Mouse (Mus musculus) urinary bladder, postnatal 4 days (tissue): ENCODE measurements around the gene Pramef25.
"Not testable (repeated sequence)": the region's sequence is repeated elsewhere in the genome, so short reads cannot be mapped to it uniquely, and the experiment has no call there.

Experiments
- DNase-seq, 2 experiments: peaks; one replicate each; pipeline ENCODE4 v3.0.0; 2021 to 2022; ENCODE audit warnings: low spot score in 2 of 2

Gene Pramef25

DNA sequence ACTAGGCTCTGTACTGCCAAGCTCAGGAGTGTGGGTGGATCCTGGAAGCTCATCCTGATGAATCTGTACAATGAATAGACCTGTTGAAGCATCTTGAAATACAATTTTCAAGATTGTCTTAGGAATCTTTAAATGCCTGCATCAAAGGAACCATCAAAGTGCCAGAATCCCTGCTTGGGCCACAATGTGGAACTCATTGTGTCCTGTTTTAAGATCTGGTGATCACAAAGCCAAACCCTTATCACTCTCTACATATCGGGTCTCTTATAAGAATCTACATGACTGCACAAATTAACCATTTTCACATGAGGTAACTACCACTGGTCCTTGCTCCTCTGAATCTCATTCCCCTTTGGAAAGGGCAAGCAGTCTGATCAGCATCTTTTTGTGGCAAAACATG is at the start of gene Pramef25:
Gene Pramef25, minus strand, starts transcription at position 101 of the 400 bp plus-strand sequence.
- DNase-seq, result not testable (repeated sequence)

DNA sequence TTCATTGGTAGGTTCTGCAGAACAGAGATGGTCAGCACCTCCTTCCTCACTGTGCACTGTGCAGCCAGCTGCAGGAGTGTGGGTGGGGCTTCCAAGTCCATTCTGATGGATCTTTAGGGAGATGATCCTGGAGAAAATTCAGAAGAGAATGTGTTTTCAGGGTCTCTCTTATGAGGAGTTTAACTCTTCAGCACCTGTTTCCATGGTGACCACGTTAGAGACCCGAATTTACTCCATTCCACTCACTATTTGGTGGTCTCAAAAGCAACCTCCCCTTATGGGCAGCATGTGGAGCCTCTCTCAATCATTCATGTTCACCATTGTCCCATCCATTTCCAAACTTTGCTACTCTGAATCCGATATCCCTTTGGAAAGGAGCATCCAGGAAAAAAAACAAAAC is 43.5 kb upstream of the Pramef25 start, which contains the start of gene Pramef17:
Gene Pramef17, minus strand, starts transcription at position 101 of the 400 bp plus-strand sequence.
- DNase-seq, result not testable (repeated sequence)

DNA sequence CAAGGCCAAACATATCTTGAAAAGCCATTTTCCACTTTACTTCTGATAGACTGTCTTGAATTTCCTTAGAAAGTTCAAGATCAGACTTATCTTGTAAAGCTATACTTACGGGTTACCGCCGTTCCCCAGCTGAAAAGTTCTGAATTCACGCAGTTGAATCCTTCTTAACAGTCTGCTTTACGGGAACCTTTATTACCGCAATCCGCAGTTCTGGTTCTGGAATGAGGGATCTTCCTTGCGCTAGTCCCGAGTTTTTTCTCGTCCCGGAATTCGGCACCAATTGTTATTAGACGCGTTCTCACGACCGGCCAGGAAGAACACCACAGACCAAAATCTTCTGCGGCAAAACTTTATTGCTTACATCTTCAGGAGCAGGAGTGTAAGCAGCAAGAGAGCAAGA is 37.3 kb upstream of the Pramef25 start:
- peak; percentile 71 to 94 for DNase-seq

DNA sequence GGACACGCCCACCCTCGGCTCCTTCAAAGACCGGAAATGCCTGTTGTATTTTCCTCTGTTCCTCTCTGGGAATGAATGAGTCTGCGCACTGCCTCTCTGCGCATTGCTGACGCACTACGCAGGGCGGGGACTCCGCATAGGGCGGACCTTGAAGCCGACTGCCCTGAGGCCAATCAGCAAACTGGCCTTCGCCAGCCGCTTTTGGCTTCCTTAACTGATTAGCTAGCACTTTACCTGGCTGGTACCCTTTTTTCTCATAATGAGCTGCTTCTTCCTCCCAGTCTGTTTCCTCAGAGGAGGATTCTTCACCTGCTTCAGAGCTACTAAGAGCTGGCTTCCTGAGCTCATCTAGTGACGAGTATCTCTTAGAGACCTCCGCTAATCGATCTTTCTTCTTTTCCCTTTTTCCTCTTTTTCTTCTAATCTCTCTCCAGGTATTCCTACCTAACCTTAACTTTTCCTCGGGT is 36.7 kb upstream of the Pramef25 start:
- peak; percentile 53 to 65 for DNase-seq

DNA sequence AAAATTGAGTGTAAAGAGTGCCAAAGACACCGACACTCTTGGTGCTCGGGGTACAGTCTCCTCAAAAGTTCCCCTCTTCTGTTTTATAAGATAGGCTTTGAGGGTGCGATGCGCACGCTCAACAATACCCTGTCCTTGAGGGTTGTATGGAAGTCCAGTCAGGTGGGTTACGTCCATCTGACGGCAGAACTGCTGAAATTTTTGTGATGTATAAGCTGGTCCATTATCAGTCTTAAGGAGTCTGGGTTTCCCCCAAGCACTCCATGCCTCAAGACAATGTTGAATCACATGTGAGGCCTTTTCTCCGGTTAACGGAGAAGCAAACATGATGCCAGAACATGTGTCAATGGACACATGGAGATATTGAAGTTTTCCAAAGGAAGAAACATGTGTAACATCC is 34.9 kb upstream of the Pramef25 start:
- DNase-seq, result peak; percentile 50 to 75

DNA sequence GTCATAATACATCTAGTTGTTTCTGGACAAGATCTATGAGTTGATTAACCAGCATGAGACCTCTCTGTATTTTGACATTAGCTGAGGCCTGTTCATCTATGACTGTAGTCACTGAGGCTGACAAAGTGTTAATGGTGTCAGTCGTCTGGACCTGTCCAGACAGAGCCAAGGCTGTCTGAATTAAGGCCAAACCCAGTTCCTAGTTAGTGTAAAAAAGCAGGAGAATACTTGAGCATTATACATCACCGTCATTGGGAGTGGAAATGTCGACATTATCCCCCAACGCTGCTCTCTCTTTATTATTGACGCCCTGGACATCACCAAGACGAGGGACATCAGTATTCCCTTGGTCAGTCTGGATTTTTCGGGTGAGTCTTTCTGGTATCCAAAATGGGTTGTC is 34.3 kb upstream of the Pramef25 start:
- peak in 1 of 2 experiments; percentile 24 for DNase-seq

DNA sequence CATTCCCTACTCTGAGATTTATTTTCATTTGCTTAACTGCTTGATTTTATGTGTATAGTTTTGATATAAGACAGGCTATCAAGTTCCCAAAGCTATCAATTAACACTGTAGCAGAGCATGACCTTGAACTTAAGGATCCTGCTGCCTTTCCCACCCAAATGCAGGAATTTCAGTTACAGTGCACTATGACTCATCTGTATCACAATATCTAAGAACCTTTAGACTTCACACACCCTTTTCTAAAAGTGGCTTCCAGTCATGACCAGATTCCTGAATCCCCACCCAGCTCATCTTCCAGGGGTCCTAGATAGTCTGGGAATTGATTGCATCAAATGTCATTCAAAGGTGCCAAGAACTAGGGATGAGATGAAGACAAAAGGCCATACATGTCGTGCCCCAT is 32.6 kb upstream of the Pramef25 start:
- DNase-seq, result not testable (repeated sequence)

DNA sequence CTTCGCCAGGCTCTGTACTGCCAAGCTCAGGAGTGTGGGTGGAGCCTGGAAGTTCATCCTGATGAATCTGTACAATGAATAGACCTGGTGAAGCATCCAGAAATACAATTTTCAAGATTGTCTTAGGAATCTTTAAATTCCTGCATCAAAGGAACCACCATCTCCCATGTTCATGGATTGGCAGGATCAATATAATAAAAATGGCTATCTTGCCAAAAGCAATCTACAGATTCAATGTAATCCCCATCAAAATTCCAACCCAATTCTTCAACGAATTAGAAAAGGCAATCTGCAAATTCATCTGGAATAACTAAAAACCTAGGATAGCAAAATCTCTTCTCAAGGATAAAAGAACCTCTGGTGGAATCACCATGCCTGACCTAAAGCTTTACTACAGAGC is 16.0 kb upstream of the Pramef25 start, which contains the start of gene Gm13101:
Gene Gm13101, minus strand, starts transcription at position 101 of the 400 bp plus-strand sequence.
- DNase-seq, result not testable (repeated sequence)

DNA sequence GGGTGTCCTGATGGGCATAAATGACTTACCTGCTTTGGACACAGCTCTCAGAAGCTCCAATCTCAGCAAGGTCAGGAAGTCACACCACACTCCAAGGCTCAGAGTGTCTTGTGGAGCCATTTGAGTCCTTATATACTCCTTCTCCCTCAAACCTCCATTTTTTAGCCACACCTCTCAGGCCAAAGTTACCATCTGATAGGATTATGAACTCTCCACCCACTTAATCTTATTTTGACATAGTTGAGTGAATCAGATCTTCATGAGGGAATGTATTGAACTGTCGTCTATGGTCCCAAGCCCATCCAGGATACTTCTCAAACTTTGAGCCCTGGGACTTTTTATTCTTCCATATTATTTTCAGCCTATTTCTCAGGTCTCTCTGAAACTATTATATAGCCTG is 50.5 kb downstream of the Pramef25 start, which contains the start of gene Pramef6:
Gene Pramef6, minus strand, starts transcription at position 101 of the 400 bp plus-strand sequence.
- not testable (repeated sequence) for DNase-seq
